Mouse (Mus musculus): ENCODE measurements around the gene Slc6a5.
"Not testable (repeated sequence)": the region's sequence is repeated elsewhere in the genome, so short reads cannot be mapped to it uniquely, and the experiment has no call there.

Slc6a5 gene

DNA sequence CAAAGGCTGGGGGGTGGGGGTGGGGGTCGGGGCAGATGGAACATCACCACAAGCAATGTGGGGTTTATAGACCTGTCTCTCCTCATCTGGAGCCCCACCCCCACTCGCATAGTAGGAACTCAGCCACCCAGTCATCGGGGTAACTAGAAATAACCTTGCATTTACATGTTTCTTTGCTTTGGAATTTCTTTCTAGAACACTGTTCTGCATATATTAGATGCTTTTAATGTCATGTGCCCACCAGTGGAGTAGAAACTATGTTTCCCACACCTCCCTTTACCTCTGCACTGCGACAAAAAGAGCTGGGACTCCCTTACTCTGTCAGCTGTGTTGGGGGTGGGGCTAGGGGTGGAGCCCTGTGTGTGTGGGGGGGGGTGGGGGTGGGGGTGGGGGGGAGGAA lies 3.2 kb downstream of the Slc6a5 start:
- no peak for DNase-seq (ENCODE audit: low read depth, low spot score)

DNA sequence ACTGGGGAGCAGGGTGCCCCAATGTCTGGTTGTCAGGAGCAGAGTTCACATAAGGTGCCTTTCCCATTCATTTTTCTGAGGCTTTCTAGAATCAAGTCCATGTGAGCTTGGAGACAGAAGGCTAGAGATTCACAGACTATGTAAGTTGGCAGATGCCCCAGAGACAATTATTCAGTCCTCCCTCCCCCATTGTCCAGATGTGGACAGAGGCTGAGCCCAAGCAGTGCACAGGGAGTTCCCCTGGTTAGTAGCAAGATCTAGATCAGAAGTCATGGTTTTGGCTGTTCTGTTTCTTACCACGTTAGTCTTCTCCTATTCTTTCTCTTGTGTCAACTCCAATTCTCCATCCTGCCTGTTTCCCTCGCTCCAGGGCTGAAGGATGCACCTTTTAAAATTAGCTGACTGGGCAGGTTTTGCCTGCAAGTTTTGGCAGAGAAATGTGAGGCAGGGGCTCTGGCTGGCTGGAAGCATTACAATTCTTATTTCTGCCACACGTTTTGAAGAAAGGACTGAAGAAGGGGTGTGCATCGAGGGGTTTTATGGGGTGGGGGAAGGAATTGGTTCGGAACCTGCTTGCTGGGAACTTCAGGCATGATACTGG lies 3.9 kb downstream of the Slc6a5 start:
- DNase-seq (ENCODE audit: low read depth, low spot score), result peak; percentile 7

DNA sequence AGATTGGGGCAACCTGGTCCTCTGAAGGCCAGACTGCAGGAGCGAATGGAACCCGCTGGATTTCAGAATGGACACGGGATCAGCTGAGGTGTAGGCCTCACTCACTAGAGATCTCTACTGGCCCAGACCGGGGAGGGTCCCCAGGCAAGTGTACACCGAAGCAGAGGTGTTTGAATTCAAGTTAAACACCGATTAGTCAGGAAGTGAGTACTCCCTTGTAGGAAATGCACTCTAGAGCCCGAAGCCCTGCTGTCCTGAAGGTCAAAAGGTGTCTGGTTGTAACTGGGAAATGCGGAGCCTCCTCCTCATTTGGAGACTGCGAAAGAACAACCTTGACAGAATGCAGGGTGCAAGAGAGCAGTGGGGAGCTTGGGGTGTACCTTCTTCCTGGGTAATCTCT lies 5.0 kb downstream of the Slc6a5 start:
- no peak for DNase-seq (ENCODE audit: low read depth, low spot score)

DNA sequence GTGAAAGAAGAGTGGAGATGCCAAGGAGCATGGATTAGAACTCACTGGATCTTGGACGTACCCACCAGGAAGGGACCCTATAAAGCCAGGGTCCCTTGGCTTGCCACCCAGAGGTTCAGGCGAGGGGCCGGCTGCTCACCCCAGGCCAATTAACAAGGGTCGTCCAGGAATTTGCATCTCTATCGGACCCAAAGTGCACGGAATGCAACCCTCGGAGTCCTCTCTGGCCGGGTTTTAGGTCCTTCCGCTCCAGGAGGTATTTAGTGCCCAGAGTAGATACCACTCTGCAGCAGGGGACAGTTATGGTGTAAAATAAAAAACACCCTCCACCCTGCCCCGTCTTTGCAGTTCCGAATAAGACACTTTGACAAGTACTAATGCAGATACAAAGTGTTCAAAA lies 5.5 kb downstream of the Slc6a5 start:
- no peak for DNase-seq (ENCODE audit: low read depth, low spot score)

DNA sequence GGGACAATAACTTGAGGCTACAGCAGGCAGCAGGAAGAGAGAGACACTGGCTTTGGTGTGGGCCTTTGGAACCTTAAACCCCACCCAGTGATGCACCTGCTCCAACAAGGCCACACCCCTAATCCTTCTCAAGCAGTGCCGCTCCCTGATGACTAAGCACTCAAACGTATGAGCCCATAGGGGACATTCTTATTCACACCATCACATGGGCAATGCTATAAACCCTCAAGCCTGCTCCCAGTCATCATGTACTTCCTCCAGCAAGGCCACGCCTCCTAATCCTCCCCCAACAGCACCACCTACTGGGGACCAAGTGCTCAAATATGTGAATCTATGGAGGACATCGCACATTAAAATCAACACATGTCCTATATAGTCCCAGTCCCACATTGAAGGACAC lies 9.5 kb downstream of the Slc6a5 start:
- peak; percentile 5 for DNase-seq (ENCODE audit: low read depth, low spot score)

DNA sequence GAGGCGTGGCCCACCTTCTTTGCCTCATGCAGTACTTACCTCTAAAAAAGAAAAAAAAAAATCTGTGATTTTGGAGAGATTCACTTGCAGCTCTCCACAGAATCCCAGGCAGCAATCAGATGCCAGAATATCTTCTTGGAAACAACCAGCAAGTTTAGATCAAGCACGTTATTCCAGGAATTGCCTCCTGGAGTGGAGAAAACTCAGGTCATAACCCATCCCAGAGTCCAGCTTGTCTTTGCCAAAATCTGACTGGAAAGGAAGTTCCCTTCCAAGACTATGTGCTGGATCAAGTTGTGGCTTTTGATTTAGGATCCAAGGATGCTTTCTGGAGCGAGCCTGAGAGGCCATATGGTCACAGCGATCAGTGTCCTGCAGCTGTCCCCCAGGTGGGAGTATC lies 10.8 kb downstream of the Slc6a5 start:
- DNase-seq (ENCODE audit: low read depth, low spot score), result no peak

DNA sequence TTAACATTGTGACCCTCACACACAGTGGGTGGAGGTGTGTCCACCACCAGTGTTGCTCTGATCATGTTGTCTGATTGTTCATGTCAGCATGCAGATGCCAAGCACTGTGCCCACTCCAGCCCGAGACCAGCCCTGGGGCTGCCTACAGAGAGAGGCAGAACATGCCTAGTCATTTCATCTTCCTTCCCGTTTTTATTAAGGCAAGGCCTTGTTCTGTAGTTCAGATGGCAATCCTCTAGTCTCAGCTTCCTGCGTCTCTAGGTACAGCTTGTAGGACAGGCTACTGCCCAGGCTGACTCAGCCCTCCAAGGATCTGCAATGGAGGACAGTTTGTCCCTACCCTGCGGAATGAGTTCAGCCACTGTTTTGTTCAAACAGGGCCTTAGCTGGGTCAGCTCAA lies 13.0 kb downstream of the Slc6a5 start:
- DNase-seq (ENCODE audit: low read depth, low spot score), result no peak

DNA sequence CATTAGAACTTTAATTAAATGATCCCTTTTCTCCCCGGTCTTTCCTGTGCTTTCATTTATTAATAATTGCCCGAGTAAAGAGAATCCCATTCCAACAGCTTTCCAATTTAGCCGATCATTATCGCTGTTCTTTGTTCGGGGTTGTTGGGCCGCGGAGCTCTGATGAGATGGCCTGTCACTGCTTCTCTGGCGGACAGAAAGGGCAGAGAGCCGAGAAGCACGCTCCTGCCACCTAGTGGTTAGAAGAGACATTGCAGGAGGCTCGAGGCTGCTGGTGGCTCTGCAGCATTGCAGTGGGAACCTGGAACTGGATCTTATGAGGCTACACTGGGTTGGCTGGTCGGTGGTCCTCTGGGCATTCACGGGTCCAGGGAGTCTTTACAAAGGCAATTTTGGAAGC lies 13.4 kb downstream of the Slc6a5 start:
- peak; percentile 81 for DNase-seq (ENCODE audit: low read depth, low spot score)

DNA sequence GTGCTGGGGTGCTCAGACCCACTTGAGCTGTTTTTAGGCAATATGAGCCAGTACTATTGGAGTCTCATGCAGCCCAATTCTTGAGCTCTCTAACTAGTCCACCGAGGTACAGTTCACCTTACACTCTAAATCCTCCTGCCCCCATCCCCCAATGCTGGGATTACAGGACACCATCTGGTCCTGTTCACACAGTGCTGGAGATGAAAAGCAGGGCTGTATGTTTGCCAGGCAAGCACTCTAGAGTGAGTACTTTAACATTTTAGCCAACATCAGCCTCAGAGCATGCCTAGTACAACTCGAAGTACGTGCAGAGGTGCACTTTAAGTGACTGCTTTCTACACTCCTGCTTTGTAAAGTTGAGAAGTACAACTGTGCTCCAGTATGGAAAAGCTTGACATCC lies 18.6 kb downstream of the Slc6a5 start:
- no peak for DNase-seq (ENCODE audit: low read depth, low spot score)

DNA sequence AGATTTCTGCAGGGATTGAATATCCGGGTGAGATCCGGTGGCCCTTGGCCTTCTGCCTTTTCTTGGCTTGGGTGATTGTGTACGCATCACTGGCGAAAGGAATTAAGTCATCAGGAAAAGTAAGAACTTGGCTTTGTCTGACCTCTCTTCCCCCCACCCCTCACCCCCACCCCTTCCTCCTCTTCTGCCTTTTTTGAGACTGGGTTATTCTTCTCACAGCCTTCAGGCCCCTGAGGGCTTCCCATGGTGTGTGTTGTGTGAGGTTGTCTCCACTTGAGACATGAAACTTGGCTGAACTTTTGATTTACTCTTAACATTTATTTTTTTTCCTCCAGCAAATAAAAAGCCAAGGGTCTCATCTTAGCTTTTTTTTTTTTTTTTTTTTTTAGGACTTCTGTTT lies 20.1 kb downstream of the Slc6a5 start:
- no peak for DNase-seq (ENCODE audit: low read depth, low spot score)

DNA sequence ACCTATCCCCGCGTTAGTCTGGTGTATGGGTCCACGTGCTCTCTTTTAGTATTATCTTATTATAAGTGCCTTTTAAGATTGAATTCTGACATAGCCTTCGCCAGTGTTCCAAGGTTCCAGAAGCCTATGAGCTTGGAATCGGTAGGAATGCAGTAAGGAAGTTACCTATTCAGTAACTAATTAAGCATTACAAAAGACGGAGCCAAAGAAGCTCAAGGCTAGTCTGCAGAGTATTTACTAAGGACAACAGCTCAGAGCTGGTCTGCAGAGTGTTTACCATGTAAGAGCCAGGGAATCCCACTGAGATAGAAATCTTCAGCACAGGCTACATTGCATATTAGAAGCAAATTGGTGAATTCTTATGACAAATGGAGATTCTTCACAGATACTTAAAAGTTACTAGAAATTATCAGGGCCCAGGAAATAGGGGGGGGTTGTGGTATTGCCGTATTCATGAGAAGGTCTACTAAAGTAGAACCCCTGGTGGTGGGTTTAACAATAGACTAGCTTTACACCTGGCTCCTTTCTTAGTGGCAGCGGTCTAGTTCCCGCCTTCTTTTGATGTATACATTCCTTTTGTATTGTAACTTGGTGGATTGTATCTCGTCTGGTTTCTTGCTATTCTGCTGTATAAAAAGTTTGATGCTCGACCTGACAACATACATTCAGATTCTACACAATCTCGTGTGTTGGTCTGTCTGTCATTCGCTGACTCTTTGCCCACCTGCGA lies 23.6 kb downstream of the Slc6a5 start:
- not testable (repeated sequence) for DNase-seq (ENCODE audit: low read depth, low spot score)

DNA sequence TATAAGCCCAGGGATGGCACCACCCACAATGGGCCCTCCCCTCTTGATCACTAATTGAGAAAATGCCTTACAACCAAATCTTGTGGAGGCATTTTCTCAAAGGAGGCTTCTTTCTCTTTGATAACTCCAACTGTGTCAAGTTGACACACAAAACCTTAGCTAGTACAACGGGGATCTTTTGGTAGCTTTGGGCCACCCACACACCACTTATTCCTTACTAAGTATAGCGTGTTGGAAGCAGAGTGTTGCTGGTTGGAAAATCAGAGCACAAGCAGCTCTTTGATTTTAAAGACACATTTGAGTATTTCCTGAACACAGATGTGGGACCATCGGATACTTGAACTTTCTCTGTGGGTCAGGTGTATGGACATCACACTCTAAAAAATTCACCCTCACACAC lies 26.9 kb downstream of the Slc6a5 start:
- DNase-seq (ENCODE audit: low read depth, low spot score), result no peak

DNA sequence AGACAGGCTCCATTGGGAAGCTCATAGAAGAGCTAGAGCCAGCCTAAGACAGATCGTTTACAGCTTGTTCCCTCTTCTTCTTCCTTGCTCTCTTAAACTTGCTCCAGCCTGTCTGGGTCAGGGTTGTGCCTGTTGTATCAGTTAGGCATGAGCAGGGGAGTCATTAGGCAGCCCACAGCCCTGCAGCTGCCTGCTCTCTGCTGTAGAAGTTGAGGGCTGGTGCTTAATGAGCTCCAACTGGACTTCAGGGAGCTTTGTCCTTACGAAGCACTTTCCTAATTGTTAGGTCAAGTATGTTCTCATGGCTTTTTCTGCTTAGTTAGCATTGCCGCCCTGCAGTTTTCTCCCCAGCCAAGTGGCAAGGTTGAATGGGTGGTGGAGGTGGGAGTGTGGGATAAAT lies 32.1 kb downstream of the Slc6a5 start:
- DNase-seq (ENCODE audit: low read depth, low spot score), result no peak

DNA sequence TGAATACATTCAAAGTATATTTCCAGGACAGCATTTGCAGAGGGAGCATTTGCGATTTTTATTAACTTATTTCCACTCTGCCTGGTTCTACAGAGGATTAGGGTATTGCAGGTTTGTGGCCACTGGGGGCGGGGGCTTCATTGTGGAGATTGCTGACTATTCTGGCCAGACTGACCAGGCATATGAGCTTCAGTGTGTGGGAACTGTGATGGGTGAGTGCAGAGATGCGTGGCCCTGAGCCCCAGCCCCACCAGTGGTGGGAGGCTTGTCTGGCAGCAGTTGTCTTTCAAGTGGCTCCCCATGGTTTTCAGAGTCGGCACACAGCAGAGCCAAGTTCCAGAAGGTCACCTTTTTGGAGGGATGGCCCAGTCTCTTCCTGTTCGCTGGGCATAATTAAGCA lies 32.5 kb downstream of the Slc6a5 start:
- no peak for DNase-seq (ENCODE audit: low read depth, low spot score)

DNA sequence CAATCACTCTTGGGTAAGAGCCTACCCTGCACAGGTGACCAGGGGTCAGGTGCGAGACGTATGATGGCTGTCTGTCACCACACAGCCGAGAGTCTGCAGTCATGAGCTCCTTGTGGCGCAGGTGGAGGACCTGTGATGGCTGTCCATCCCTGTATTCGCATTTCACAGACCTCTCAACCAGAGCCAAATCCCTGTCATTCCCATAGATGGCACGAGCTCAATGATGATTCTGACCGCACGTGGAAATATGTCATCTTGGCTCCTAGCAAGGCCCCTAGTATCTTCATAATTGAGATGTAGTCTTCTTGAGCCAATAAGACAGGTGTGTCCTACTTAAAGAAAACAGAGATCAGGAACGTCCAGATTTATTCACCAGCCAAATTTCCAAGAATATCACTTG lies 36.7 kb downstream of the Slc6a5 start:
- no peak for DNase-seq (ENCODE audit: low read depth, low spot score)

DNA sequence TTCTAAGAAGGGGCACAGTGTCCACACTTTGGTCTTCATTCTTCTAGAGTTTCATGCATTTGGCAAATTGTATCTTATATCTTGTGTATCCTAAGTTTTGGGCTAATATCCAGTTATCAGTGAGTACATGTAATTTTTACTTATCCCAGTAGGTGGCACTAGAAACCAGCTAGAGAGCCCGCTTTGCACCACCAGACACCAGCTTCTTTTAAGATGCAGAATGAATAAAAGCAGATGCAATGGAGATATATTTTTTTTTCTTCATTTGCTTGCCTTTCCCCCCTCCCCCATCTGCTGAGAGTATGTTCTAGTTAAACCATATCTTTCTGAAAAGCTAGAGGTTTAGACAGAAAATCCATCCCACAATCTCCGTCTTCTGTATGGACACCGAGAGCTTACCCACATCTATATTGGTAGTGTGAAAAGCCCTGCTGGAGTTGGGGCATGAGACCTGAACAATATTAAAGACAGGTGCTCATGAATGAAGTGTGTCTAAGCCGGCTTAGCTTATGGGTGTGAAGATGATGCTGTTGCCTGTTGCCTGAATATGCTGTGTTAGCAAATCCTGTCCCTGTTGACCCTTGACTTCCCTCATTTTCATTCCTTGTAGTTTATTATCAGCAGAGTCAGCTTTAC lies 43.7 kb downstream of the Slc6a5 start:
- DNase-seq (ENCODE audit: low read depth, low spot score), result peak; percentile 46

DNA sequence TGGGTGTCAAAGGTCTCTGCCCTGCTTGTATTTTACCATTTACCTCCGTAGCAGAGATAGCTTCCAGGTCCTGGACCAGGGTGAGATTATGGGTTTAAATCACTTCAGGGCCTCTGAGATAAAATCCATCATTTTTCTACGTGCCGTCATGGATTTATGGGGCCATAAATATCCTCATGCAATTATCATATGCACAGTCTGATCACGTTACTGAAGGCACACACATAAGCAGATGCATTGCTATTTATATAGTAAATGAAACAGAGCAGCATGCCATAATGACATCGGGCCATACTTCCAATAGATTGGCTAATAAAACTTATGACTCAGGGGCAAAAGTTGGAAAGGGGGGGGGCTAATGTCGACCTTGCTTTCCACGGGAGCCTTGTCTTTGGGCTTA lies 44.9 kb downstream of the Slc6a5 start:
- DNase-seq (ENCODE audit: low read depth, low spot score), result no peak

DNA sequence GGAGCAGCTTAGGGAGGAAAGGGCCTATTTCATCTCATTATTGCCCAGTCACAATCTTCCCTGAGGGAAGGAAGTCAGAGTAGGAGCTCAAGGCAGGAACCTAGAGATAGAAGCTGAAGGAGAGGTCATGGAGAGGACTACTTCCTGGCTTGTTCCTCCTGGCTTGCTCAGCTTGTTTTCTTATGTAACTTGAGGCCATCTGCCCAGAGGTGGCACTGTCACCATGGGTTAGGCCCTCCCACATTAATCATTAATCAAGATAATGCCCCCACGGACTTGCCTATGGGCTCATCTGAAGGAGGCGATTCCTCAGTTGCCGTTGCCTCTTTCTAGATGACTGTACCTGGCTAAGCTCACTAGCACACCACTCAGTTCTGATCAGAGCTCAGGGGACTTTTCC lies 47.2 kb downstream of the Slc6a5 start:
- DNase-seq (ENCODE audit: low read depth, low spot score), result peak; percentile 12

DNA sequence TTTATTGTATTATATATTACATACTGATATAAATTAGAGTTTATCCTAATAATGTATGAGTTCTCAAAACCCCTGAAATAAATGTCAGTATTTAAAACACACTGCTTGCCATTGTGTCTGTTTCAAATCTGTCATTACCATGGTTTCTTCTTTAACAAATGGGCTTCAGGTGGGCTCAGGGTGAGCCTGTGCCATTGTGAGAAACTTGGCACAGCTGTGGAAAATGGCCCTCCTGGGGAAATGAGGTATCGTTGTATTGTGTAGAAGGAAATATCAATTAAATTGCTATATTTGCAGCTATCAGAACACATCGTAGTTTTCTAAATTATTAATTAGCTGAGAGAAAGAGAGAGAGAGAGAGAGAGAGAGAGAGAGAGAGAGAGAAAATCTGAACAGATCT lies 53.8 kb downstream of the Slc6a5 start:
- DNase-seq (ENCODE audit: low read depth, low spot score), result no peak

DNA sequence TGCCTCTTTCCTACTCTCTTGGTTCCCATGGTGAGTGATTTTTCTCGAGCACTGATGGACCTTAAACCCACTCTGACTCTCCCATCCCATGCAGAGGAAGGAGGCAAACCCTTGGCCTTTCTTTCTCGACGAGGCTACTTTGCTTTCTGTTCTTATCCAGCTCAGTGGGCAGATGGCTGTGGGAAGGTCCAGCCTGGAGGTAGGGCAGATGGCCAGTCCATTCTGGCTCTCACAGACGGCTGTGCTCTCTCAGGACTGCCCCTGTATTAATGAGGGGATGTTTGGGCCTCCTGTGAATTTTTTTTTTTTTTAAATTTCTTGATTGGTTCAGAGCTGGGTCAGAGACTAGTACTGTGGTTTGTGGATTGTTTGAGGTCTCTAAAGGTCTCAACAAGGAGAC lies 59.6 kb downstream of the Slc6a5 start:
- DNase-seq (ENCODE audit: low read depth, low spot score), result no peak

DNA sequence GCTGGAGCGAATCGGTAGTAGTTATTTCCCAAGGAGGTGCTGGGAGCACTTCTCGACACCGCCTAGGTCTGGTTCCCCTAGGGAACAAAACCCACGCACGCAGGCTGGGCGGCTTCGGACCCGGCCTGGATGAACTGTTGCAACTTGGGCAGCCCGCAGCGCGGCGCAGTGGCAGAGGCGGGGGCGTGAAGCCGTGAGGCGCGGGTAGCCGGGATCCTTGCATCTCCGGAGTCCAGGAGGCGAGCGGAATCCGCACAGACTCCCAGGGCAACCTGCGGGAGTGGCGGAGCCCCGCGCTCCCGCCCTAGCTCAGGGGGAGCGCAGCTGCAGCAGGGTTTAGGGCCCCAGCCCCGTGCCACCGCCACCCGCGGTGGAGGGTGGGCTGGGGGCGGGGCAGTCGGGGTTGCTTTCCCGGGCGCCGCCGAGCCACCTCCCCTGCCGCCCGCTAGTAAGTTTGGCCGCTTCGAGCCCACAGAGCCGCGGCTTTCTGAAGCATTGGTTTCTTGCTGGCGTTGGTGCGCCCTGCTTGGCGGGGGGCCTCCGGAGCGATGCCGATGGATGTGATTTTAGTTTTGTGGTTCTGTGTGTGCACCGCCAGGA lies 65.0 kb downstream of the Slc6a5 start, which contains the start of gene Nell1:
Gene Nell1 (plus strand): TSS at position 24 of the 600 bp plus-strand sequence.
- no peak for DNase-seq (ENCODE audit: low read depth, low spot score)

DNA sequence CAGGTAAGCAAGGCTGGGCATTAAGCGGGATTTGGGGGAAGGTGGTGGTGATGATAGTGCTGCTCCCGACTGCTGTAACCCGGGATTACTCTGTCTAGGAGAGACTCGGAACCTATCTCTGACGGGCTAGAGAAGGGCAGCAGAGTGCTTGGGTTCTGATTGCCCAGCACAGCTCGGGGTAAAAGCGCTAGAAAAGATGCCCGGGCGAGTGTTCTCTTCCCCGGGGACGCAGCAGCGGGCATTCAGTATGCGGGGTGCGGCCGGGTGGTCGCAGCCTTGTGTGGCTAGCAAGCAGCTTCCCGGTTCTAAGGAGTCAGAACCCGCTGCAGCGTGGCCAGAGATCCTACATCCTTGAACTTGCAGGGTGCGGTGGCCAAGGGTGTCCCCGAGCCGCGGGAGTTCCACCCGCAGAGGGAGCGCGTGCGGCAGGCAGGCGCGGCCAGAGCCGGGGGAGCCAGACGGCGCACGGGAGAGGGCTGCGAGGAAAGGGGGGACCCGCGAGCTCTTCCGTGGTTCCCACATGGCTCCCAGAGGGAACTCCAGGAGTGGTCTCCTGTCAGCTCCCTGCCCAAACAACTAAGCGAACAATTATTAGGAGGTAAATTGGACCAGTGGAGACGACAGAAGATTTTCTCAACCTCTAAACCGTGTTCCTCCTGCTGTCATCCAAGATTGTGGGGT lies 65.6 kb downstream of the Slc6a5 start:
- no peak for DNase-seq (ENCODE audit: low read depth, low spot score)

Measured in A20 (cell line).